Mouse (Mus musculus) 3134 (cell line): ENCODE data around the gene Timm8a2.
"Not testable (repeated sequence)": the region's sequence is repeated elsewhere in the genome, so short reads cannot be mapped to it uniquely, and the experiment has no call there.

Experiments used
- DNase-seq: peaks from one replicate; pipeline ENCODE4 v3.0.0-alpha.2; 2011; ENCODE audit warnings: low spot score; ENCODE audit not compliant: insufficient read length; ENCODE audit errors: extremely low read depth

Gene Timm8a2

DNA sequence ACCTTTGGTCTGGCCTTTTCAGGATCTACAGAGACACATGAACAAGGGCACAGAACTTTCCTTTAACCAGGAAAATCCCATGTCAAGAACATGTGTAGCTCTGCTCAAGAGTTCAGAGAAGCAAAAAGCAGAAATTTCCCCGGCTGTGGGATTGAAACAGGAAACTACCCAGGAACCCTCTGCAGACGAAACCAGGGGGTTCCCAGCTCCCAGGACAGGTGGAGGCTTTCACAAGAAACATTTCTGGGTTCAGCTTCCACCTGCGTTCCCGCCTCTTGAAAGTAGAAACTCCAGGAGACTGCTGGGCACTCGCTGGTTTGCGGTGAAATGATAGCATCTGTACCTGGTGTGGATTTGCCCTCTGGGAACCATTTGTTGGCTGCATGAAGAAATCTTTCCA lies 22.4 kb downstream of the Timm8a2 start:
- DNase-seq = no peak

DNA sequence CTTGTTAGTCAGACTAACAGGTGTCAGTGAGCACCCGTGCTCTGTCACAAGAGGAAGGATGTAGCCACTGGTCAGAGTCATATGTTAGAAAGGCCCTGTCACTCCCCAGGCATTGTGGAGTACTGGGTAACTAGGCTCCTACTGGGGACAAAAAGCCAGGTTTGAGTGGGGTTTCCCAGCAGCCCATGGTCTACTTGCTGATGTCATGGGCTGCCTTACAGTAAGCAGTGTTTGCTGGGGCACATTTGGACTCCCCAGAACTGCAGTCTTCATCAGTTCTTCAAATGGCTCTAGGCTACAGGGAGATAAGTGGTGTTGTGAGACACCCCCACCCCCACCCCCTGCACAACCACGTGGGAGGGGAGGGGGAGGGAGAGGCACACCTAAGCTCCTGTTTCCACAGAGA lies 23.5 kb downstream of the Timm8a2 start:
- DNase-seq = no peak

- peak; percentile 21 for DNase-seq
These were observed 26.2 kb downstream of the Timm8a2 start for GRCm38 (mm10) chr14:122060642-122061041.

- no peak for DNase-seq
These were observed 26.9 kb downstream of the Timm8a2 start for GRCm38 (mm10) chr14:122061376-122061775.

- no peak for DNase-seq
These were observed 28.1 kb downstream of the Timm8a2 start for GRCm38 (mm10) chr14:122062411-122063090.

DNA sequence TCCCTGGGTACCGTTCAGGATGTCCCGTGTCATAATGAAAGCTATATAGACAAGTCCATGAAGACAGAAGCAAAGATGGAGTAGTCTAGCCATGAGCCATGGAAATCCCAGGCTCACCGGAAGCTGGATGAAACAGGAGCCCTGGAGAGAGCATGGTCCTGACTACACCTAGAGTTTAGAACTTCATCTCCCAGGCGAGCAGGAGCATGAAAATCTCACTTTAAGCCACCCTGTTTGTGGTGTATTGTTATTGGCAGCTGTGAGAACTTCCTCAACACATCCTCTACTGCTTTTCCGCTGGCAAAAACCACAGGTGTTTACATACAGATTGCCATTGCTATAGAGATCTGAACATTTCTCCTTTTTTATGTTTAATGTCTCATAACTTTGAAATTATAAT lies 29.1 kb downstream of the Timm8a2 start:
- DNase-seq = no peak

- DNase-seq = peak; percentile 18
These were observed 30.0 kb downstream of the Timm8a2 start for GRCm38 (mm10) chr14:122064519-122064918.

DNA sequence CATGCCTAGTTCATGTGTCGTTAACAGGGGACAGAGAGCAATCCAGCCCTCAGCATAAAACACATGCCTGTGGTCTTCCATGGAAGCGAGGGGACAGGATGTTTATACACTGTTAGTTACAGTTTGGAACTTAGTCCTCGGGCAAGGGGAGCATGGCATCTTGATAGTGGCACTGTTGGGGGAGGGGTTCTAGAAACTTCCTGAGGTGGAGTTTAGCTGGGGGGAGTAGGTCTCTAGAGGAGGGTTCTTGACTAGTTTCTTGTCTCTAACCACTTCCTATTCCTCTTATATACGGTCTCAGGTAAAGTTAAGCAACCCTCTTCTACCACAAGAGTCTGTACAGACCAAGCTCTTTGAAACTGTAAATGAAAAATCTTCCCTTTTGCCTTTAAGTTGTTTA lies 31.8 kb downstream of the Timm8a2 start:
- no peak for DNase-seq

DNA sequence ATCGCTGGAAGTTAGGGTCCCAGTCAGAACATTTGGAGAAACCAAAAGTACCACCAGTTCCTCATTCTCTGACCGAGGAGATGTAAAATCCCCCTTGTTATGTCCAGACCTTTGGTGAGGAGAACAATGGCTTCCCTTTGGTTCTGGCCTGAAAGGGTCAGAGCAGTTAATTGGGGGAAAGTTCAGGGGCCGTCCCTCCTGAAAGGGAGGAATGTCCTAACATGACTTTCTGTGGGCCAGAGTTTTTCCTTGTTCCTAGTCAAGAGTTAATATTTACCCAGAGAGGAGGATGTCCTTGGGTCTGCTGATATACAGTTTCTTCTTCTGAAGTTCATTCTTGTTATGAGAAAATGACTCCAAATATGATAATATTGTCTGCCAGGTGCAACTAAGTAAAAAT lies 33.6 kb downstream of the Timm8a2 start:
- DNase-seq = not testable (repeated sequence)

- no peak for DNase-seq
These were observed 34.6 kb downstream of the Timm8a2 start for GRCm38 (mm10) chr14:122068801-122069695.

GRCm38 (mm10) chr14:122069948-122070347 lies 35.5 kb downstream of the Timm8a2 start:
- DNase-seq = no peak

DNA sequence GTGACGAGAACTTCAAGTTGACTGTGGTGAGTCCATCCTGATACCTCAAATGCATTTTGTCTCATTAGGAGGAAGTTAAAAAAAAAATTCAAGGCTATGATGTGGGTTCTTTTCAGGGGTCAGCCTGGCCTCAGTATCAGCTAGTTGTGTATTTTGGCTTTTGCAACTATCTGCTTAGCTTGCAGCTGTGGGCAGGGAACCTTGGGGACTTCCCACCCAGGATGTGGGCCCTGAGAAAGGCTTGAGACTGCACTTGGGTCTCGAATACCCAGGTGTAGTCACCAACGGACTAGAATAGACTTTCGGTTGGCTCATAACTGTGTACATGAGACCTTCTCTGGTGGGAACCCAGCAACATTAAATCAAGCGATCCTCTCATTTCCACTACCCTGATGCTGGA lies 38.9 kb downstream of the Timm8a2 start:
- no peak for DNase-seq

- DNase-seq = no peak
These were observed 39.9 kb downstream of the Timm8a2 start for GRCm38 (mm10) chr14:122074360-122074759.

GRCm38 (mm10) chr14:122075485-122076200 lies 41.2 kb downstream of the Timm8a2 start:
- DNase-seq = no peak

DNA sequence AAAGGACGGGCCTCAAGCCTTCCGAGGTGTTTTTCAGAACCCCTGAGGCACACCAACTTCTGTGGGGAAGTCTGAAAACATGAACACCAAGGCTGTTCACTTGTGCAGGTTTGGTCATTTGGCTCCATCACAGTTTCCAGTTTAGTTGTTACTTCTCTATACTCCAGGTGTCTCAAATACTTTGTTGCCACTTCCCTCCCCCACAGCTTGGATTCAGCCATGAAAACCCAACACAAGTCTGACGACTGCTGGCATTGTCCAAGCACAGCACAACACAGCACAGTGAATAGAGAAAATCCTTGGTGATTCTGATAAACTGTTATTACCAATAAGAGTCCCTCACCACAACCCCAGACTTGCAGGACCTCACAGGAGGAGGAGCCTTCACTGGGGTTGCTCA lies 42.5 kb downstream of the Timm8a2 start:
- DNase-seq = no peak

- no peak for DNase-seq
These were observed 45.0 kb downstream of the Timm8a2 start for GRCm38 (mm10) chr14:122079428-122079827.

GRCm38 (mm10) chr14:122079921-122080320 lies 45.4 kb downstream of the Timm8a2 start:
- DNase-seq = no peak

DNA sequence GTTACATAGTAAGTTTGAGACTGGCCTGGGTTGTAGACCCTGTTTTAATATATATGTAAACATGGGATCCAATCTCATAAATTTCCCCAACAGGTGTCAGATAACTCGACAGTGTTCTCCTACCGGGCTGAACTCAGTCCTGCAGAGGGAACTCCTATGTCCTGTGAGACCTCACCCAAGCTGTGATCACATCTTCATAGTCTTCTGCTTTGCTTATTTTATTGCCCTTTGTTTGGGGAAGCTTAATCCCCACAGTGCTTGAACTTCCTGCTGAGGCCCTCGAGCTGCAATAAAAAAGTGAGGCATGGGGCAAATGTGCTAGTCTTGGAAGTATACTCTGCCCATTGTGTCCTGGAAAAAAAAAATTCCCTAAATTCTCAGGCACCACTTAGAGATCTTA lies 46.8 kb downstream of the Timm8a2 start:
- DNase-seq = no peak

DNA sequence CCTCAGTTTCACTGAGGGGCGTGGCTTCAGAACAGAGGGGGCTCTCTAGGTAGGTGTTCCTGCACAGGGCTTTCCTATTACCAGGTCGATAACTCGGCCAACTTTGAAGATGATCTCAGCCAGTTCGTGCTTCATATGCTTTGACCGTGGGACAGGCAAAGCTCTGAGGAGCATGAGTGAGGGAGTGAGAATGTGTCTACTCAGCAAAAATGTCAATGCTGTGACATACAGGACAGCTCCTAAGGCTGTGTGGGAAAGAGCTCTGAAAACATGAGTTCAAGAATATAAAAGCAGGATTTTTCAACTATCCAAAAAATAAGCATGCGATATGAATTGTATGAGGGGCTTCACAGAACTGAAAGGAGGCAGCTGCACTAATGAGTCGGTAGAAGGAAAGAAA lies 49.0 kb downstream of the Timm8a2 start:
- no peak for DNase-seq

DNA sequence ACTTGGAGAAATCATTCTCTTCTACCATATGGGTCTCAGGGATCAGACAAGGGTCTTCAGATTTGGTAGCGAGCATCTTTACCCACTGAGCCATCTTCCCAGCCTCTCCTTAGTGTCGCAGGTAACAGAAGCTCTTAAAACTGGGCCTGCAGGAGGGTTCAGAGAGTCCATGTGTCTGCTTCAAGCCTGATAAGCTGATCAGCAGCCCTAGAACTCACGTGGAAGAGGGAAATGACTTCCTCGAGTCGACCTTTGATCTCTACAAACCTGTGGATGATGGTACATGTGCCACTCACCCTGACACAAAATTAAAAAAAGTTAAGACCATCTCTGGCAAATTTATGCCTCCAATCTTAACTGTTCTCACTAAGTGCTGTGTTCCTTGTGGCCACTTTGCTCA lies 53.5 kb downstream of the Timm8a2 start:
- no peak for DNase-seq
